Mouse (Mus musculus) embryonic facial prominence, embryonic 14.5 days (tissue): ENCODE results near the gene Apof. TPM values are rescaled to one million over a fixed set of nuclear protein-coding genes. Genes with fewer than 3 reads are reported as not detected.
"Not testable (repeated sequence)": the region's sequence is repeated elsewhere in the genome, so short reads cannot be mapped to it uniquely, and the experiment has no call there.

Experiments used
- ATAC-seq: fragments of 200-750 bp; cut with Nextera tagmentation; 2 replicates; pipeline ENCODE4 v1.8.0; 2017; ENCODE audit warnings: low read depth, moderate number of reproducible peaks, moderate TSS enrichment
- DNase-seq: peaks from one replicate; pipeline ENCODE4 v3.0.0-alpha.2; 2015; ENCODE audit warnings: low spot score
- H3K27ac ChIP-seq: fragments of 300-500 bp; sonication (generic); replicated peaks from 2 replicates; pipeline ENCODE4 v1.5.1; 2014; ENCODE audit warnings: low read depth, mild to moderate bottlenecking, low read length, moderate library complexity
- H3K27me3 ChIP-seq: fragments of 300-500 bp; sonication (generic); replicated peaks from 2 replicates; pipeline ENCODE4 v1.6.1; 2014; ENCODE audit warnings: low read length; ENCODE audit not compliant: control insufficient read depth, insufficient read depth
- H3K36me3 ChIP-seq: fragments of 300-500 bp; sonication (generic); 2 replicates; pipeline ENCODE4 v1.6.1; 2014; ENCODE audit warnings: low read length, mixed read lengths; ENCODE audit not compliant: control insufficient read depth, insufficient read depth
- H3K4me1 ChIP-seq: fragments of 300-500 bp; sonication (generic); 2 replicates; pipeline ENCODE4 v1.6.1; 2014; ENCODE audit warnings: antibody characterized with exemption, low read length; ENCODE audit not compliant: control insufficient read depth, insufficient read depth
- H3K4me2 ChIP-seq: fragments of 300-500 bp; sonication (generic); 2 replicates; pipeline ENCODE4 v1.6.1; 2014; ENCODE audit warnings: low read depth, mild to moderate bottlenecking, low read length, moderate library complexity, mixed read lengths
- H3K4me3 ChIP-seq: fragments of 300-500 bp; sonication (generic); 2 replicates; pipeline ENCODE4 v1.5.1; 2014; ENCODE audit warnings: low read depth, mild to moderate bottlenecking, low read length
- H3K9ac ChIP-seq: fragments of 300-500 bp; sonication (generic); 2 replicates; pipeline ENCODE4 v1.6.1; 2014; ENCODE audit warnings: low read depth, mild to moderate bottlenecking, low read length, moderate library complexity, mixed read lengths
- H3K9me3 ChIP-seq: fragments of 300-500 bp; sonication (generic); 2 replicates; pipeline ENCODE4 v1.6.1; 2016; ENCODE audit warnings: low read length; ENCODE audit not compliant: control insufficient read depth
- WGBS: fragments of 180-500 bp; shearing (Covaris S2); extraction: QIAGEN DNeasy Blood & Tissue Kit; methylation state at CpG from one replicate; pipeline ENCODE4 v1.1.7; 2014; 5-methylcytosine and 5-hydroxymethylcytosine counted together
- polyA plus RNA-seq: library from polyadenylated mRNA; unstranded; fragments of >200 nt; fragmentation: Nextera tagmentation; extraction: Ambion mirVana; gene quantifications from 2 replicates; pipeline ENCODE4 v1.2.1, GENCODE M21; 2014

Apof gene
- polyA plus RNA-seq, 1 experiment from 2014 or later, result not detected

DNA sequence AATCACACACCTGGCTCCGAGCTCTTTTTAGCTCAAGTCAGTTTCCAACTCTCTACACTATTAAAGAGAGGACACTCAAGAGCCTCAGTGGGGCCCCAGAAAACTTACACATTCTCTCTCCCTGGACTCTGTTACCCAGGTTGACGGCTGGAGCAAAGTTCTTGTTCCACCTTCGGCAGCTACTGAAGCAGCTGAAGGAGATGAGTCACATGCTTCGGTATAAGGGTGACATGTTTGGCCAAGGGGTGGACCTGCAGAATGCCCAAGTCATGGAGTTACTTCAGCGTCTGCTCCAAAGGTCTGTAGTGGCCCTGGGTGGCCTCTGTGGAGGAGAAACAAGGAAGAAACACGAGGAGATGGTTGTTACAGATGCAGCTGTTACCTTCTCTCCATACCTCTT is 12.5 kb downstream of the Apof start:
- no peak overlapping the region for H3K4me3 ChIP-seq
- ATAC-seq (no peak), DNase-seq (no peak)
- H3K9me3 ChIP-seq, result no peaks in the 10 kb centered on the region
- no peak overlapping the region for H3K27ac ChIP-seq
- H3K36me3 ChIP-seq, result peaks cover 58% of the 10 kb centered on the region
- H3K9ac ChIP-seq, result no peak overlapping the region
- H3K4me2 ChIP-seq, result no peak overlapping the region
- no peaks in the 10 kb centered on the region for H3K27me3 ChIP-seq
- H3K4me1 ChIP-seq, result no peaks in the 10 kb centered on the region
- WGBS, result 85% methylated on average over 6 of the region's 6 CpGs

DNA sequence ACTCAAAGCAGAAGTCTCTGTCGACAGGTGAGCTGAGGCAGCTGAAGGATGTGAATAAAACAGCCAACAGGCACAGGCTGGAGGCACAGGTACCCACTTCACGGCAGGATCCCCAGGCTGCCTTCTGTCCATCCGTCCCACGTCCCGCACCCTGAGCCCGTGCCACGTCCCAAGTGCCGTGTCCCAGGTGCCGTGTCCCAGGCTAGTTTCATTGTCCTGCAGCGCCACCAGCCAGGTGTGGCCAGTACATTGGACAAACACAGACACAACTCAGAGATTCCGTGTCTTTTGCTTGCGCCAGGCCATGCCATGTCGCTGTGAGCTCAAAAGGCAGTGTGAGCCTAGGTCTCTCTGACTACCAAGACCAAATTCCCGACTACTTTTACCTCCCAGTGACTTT is 13.2 kb downstream of the Apof start:
- Histone ChIP-seq H3K27ac (no peak overlapping the region), H3K4me3 (no peak overlapping the region), H3K27me3 (no peaks in the 10 kb centered on the region), H3K4me2 (no peak overlapping the region), H3K9me3 (no peaks in the 10 kb centered on the region), H3K9ac (no peak overlapping the region), H3K4me1 (no peaks in the 10 kb centered on the region), H3K36me3 (peaks cover 62% of the 10 kb centered on the region)
- WGBS, result 90% methylated on average over 14 of the region's 14 CpGs
- DNase-seq (no peak), ATAC-seq (no peak)

DNA sequence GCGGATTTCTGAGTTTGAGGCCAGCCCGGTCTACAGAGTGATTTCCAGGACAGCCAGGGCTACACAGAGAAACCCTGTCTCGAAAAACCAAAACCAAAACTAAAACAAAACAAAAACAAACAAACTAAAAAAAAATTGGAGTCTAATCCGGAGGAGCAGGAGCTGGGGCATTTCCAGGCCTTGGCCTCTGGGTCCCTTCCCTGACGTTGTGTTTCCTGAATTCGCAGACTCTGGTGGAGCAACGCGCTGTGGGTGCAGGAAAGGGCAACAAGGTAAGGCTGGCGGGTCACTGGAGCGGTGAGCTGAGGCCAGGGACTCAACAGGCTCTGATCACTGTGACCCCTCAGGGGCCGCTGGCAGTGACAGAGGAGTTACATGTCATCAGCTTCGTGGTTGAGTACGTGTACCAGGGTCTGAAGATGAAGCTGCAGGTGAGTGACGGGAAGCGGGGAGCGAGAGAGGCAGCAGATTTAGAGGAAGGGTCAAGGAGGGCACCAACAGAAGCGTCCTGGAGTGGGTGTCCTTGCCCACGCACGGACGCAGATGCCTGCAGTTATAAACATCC is 14.5 kb downstream of the Apof start:
- no peak overlapping the region for H3K9ac ChIP-seq
- peaks cover 65% of the 10 kb centered on the region for H3K36me3 ChIP-seq
- no peaks in the 10 kb centered on the region for H3K9me3 ChIP-seq
- no peaks in the 10 kb centered on the region for H3K4me1 ChIP-seq
- DNase-seq (no peak), ATAC-seq (no peak)
- no peak overlapping the region for H3K27ac ChIP-seq
- 84% methylated on average over 20 of the region's 20 CpGs for WGBS
- H3K4me2 ChIP-seq, result no peak overlapping the region
- H3K27me3 ChIP-seq, result no peaks in the 10 kb centered on the region
- H3K4me3 ChIP-seq, result no peak overlapping the region

DNA sequence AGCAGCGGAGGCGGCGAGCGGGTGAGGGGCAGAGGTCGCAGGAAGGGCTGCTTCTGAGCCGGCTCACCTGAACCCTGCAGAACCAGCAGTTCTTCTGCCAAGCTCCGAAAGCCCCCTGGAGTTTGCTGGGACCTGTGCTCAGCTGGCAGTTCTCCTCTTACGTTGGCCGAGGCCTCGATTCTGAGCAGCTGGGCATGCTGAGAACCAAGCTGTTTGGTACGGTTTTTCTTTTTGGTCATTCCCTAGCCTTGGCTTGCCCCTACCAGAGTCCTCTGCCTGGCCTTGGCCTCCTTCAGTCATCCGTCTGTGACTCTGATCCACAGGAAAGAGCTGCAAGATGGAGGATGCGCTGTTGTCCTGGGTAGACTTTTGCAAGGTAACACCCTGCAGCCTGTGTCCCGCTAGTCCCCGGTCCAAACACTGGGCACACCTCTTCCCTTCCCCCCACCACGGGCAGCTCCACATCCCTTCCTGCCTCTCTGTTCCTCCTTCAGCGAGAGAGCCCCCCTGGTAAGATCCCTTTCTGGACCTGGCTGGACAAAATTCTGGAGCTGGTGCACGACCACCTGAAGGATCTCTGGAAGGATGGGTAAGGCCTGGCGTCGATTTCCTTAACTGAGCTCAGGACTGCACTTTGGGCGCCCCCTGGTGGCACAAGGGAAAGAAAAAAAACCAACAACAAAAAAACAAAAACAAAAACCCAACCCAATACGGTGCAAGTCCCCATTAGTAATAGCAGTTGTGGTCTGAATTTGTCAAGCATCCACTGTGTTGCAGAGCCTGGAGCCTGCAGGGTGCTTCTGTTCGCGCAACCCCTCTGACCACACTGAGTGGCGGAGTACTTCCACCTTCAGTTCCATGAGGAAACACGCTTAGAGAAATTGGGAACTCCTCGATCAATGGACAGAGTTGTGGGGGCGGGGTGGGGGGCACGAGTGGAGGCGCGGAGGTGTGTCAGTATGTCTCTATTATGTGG is 15.4 kb downstream of the Apof start:
- WGBS, result 62% methylated on average over 31 of the region's 31 CpGs

DNA sequence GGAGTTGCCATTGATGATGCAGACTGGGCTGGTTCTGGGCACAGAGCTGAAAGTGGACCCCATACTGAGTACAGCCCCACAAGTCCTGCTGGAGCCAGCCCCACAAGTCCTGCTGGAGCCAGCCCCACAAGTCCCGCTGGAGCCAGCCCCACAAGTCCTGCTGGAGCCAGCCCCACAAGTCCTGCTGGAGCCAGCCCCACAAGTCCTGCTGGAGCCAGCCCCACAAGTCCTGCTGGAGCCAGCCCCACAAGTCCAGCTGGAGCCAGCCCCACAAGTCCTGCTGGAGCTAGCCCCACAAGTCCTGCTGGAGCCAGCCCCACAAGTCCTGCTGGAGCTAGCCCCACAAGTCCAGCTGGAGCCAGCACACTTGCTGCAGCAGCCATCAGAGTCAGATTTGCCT is 22.1 kb downstream of the Apof start:
- H3K36me3 ChIP-seq, result peaks cover 47% of the 10 kb centered on the region
- not testable (repeated sequence) for H3K4me3 ChIP-seq, ATAC-seq, DNase-seq, H3K27me3 ChIP-seq, H3K9ac ChIP-seq, H3K27ac ChIP-seq, H3K4me1 ChIP-seq, H3K4me2 ChIP-seq, H3K9me3 ChIP-seq
- WGBS, result 100% methylated on average over 1 of the region's 1 CpGs

More for the DNA sequence above, 15.4 kb downstream of the Apof start:
- Histone ChIP-seq H3K4me3 (no peak overlapping the region), H3K27ac (no peak overlapping the region), H3K27me3 (no peaks in the 10 kb centered on the region), H3K4me1 (no peaks in the 10 kb centered on the region), H3K4me2 (no peak overlapping the region), H3K9ac (no peak overlapping the region), H3K9me3 (no peaks in the 10 kb centered on the region), H3K36me3 (peaks cover 63% of the 10 kb centered on the region)
- DNase-seq, result peak; percentile 73
- peak; percentile 37; the same call in 1 of the 2 replicates for ATAC-seq

DNA sequence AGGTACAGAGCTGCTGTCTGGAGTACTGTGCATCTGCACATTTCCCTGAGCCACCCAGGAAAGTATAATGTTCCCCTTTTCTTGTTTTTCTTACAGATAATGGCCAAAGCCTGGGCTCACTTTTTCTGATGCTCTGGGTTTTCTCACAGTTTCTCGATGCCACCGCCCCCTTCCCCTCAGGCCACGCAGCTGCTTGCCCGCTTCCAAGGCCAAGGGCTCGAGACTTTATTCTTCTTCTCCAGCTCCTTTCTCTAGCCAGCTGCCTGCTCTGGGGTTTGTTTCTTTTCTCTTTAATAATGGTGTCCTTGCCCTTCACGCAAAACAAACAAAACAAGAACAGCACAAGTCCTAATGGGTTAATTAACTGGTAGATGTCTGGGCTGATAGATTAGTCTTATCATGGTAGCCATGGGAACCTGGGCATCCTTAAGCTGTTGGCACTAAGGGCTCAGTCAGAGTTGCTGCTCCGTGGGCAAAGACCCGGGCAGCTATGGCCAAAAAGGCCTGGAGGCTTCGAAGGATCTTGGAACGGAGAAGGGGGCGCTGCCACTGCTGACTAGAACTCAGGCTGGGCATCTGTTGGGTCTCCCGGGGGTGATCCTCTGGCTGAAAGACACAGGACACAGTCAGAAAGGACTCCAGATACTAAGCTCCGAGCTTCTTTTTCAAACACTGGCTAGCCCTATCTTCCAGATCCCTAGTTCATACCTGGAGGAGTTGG is 28.1 kb downstream of the Apof start:
- H3K9ac ChIP-seq, result no peak overlapping the region
- no peak overlapping the region for H3K4me3 ChIP-seq
- no peak overlapping the region for H3K4me2 ChIP-seq
- no peaks in the 10 kb centered on the region for H3K27me3 ChIP-seq
- no peaks in the 10 kb centered on the region for H3K4me1 ChIP-seq
- ATAC-seq (no peak), DNase-seq (no peak)
- H3K9me3 ChIP-seq, result no peaks in the 10 kb centered on the region
- no peak overlapping the region for H3K27ac ChIP-seq
- WGBS, result 75% methylated on average over 13 of the region's 13 CpGs
- H3K36me3 ChIP-seq, result peaks cover 10% of the 10 kb centered on the region

DNA sequence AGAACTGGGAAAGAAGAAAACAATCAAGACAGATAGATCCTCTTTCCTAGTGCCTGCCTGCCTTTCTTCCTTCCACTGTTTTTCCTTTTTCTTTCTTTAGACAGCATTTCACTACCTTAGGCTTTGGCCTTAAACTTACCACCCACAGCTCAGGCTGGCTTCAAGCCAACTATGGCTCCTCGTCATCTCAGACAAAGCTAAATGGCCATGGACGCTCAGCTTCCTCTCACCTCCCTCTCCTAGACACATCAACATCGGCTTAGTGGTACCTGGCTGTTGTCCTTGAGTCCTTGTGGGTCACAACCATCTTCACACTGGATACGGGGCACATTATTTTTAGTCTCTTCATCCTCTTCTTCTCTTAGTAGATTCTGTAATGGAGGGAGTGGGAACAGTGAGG is 28.8 kb downstream of the Apof start:
- no peaks in the 10 kb centered on the region for H3K9me3 ChIP-seq
- 0 out of 2 replicates have a peak, but pooled peaks cover 4% of the 10 kb centered on the region for H3K36me3 ChIP-seq
- H3K27ac ChIP-seq, result no peak overlapping the region
- DNase-seq, result no peak
- H3K4me3 ChIP-seq, result no peak overlapping the region
- WGBS, result 74% methylated on average over 4 of the region's 4 CpGs
- H3K27me3 ChIP-seq, result no peaks in the 10 kb centered on the region
- H3K9ac ChIP-seq, result no peak overlapping the region
- no peak overlapping the region for H3K4me2 ChIP-seq
- H3K4me1 ChIP-seq, result 0 out of 2 replicates have a peak, but pooled peaks cover under 1% of the 10 kb centered on the region
- ATAC-seq, result no peak

DNA sequence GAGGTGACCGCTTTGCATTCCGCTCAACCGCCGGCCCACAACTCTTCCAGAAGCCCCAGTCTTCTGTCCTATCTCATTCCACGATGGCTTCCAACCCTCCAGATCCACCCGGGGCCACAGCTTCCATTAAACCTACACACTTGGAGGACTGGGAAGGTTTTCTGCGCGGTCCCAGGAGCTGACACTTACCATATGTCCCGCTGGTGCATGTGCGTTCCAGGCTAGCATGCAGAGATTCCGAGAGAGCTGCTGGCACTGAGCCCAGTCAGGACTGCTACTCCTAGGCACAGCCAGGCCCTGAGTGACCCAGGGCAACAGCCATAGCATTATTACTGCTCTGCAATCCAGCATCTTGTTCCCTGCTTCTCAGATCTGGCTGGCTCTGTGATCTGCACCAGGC is 29.2 kb downstream of the Apof start:
- ATAC-seq, result no peak
- Histone ChIP-seq H3K9me3 (no peaks in the 10 kb centered on the region), H3K27me3 (no peaks in the 10 kb centered on the region), H3K36me3 (0 out of 2 replicates have a peak, but pooled peaks cover under 1% of the 10 kb centered on the region), H3K4me1 (0 out of 2 replicates have a peak, but pooled peaks cover 5% of the 10 kb centered on the region), H3K27ac (no peak overlapping the region), H3K4me2 (no peak overlapping the region), H3K4me3 (no peak overlapping the region), H3K9ac (no peak overlapping the region)
- 64% methylated on average over 11 of the region's 11 CpGs for WGBS
- peak; percentile 39 for DNase-seq
